Mouse (Mus musculus) hindbrain, embryonic 13.5 days (tissue): ENCODE results near the gene Tpgs1. TPM values are rescaled to one million over a fixed set of nuclear protein-coding genes. Genes with fewer than 3 reads are reported as not detected.

Experiments used
- ATAC-seq: fragments of 200-750 bp; cut with Nextera tagmentation; 2 replicates; pipeline ENCODE4 v1.8.0; 2017; ENCODE audit warnings: moderate TSS enrichment; ENCODE audit not compliant: low FRiP score
- H3K27ac ChIP-seq: fragments of 300-500 bp; sonication (generic); 2 replicates; pipeline ENCODE4 v1.5.1; 2015; ENCODE audit warnings: inconsistent platforms, mild to moderate bottlenecking, moderate library complexity
- H3K27me3 ChIP-seq: fragments of 300-500 bp; sonication (generic); 2 replicates; pipeline ENCODE4 v1.6.1; 2015; ENCODE audit warnings: mild to moderate bottlenecking, inconsistent platforms
- H3K36me3 ChIP-seq: fragments of 300-500 bp; sonication (generic); 2 replicates; pipeline ENCODE4 v1.6.1; 2015; ENCODE audit warnings: mild to moderate bottlenecking, inconsistent platforms
- H3K4me1 ChIP-seq: fragments of 300-500 bp; sonication (generic); replicated peaks from 2 replicates; pipeline ENCODE4 v1.6.1; 2015; ENCODE audit warnings: inconsistent platforms
- H3K4me2 ChIP-seq: fragments of 300-500 bp; sonication (generic); 2 replicates; pipeline ENCODE4 v1.6.1; 2015; ENCODE audit warnings: inconsistent platforms, mild to moderate bottlenecking, moderate library complexity
- H3K4me3 ChIP-seq: fragments of 300-500 bp; sonication (generic); 2 replicates; pipeline ENCODE4 v1.5.1; 2015; ENCODE audit warnings: mild to moderate bottlenecking, inconsistent platforms
- H3K9ac ChIP-seq: fragments of 300-500 bp; sonication (generic); 2 replicates; pipeline ENCODE4 v1.6.1; 2015; ENCODE audit warnings: mild to moderate bottlenecking, inconsistent platforms
- H3K9me3 ChIP-seq: fragments of 300-500 bp; sonication (generic); 2 replicates; pipeline ENCODE4 v1.6.1; 2016; ENCODE audit warnings: inconsistent platforms
- WGBS: fragments of 180-500 bp; shearing (Covaris S2); methylation state at CpG from one replicate; pipeline ENCODE4 v1.1.7; 2015; 5-methylcytosine and 5-hydroxymethylcytosine counted together
- polyA plus RNA-seq: library from polyadenylated mRNA; unstranded; fragments of >200 nt; fragmentation: Nextera tagmentation; extraction: Ambion mirVana; gene quantifications from 2 replicates; pipeline ENCODE4 v1.2.1, GENCODE M21; 2015

Gene Tpgs1
- polyA plus RNA-seq, 1 experiment from 2014 or later, result 86.5 TPM

DNA sequence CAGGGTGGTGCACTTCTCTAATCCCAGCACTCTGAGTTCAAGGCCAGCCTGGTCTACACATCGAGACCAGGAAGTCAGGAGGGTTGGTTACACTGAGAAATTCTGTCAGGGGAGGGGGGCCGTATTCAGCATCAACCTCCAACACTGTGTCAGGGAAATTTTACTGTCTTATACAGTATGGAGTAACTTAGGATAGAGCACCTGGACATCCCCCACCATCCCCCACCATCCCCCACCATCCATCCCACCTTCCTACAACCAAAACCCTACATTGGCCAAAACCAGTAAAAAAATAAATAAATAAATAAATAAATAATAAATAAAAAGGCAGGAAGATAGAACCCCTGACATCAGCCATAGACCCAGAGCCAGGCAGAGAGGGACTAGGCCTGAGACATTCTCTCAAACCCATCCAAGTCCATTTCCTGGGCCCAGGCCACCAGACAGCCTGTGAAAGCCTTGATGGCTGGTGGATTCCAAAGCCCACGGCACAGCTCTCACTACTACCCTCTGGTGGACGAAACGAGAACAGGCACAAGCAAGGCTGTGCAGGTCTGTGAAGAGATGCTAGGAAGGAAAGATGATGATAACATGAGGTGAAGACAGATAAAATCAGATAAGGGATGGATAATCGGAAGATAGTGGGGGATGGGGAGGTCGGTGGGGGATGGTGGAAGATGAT is 20.0 kb upstream of the Tpgs1 start:
- no peaks in the 10 kb centered on the region for H3K4me1 ChIP-seq
- 31% methylated on average over 7 of the region's 7 CpGs for WGBS
- peaks cover 13% of the 10 kb centered on the region for H3K27me3 ChIP-seq

DNA sequence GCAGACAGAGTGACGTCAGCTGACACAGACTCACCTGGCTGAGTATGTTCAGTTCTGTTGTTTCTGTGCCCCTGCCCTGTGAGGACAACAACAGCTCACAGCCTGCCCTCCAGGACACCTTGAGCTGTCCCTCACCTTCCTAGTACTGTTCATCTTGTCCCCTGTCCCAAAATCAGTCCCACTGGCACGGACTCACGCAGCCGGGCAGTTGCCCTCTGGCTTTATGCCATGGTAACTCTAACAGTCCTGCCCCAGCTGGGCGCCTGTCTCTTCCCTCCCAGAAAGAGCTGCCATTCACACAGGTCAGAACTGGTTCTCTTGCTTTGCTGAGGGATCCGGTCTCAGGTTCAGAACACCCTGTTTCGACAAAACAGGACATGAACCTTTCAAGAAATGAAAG is 16.4 kb upstream of the Tpgs1 start:
- H3K9me3 ChIP-seq, result no peaks in the 10 kb centered on the region
- no peak for ATAC-seq
- H3K36me3 ChIP-seq, result no peaks in the 10 kb centered on the region
- H3K27ac ChIP-seq, result no peak overlapping the region
- WGBS, result 91% methylated on average over 7 of the region's 7 CpGs
- H3K4me3 ChIP-seq, result no peak overlapping the region
- no peak overlapping the region for H3K9ac ChIP-seq
- no peak overlapping the region for H3K4me2 ChIP-seq
- H3K27me3 ChIP-seq, result peaks cover 13% of the 10 kb centered on the region
- H3K4me1 ChIP-seq, result peaks cover 10% of the 10 kb centered on the region

More for the DNA sequence above, 20.0 kb upstream of the Tpgs1 start:
- no peak overlapping the region for H3K4me2 ChIP-seq
- H3K9me3 ChIP-seq, result no peaks in the 10 kb centered on the region
- no peak overlapping the region for H3K4me3 ChIP-seq
- ATAC-seq, result peak; percentile 66
- no peaks in the 10 kb centered on the region for H3K36me3 ChIP-seq
- no peak overlapping the region for H3K9ac ChIP-seq
- no peak overlapping the region for H3K27ac ChIP-seq

DNA sequence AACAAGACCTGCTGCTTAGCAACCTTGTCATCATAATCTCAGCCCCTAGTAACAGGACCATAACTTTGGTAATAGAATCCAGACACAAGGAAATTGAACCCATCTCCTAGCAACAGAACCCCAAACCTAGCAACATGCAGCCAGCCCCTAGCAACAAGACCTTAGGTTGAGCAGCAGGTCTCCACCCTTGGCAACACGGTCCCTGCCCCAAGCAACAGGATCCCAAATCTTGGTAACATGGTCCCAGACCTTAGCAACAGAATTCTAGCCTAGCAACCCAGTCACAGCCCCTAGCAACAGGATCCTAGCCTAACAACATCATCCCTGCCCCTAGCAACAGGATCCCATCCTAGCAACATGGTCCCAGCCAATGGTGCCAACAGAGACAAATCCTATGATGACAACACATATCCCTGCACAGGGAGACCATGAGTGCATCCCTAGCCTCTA is 14.2 kb upstream of the Tpgs1 start:
- peak; percentile 79 for ATAC-seq
- H3K4me2 ChIP-seq, result no peak overlapping the region
- 19% methylated on average over 1 of the region's 1 CpGs for WGBS

DNA sequence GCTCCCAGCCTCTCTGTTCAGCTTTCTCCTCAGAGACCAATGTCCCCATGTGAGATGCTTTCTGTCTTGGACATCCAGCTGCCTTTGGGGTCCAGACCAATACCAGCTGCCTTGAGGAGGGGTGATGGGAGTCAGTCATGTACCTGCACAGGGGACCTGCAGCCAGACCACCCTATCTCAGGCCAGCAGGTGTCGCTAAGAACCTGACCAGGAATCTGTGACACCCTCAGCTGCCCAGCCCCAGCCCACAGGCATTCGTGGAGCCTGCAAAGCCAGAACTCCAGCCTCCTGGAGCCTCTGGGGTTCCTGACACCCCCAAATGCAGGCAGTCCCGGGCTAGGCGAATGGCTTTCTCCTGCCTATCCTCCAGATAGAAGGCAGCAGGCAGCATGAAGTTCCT is 10.3 kb upstream of the Tpgs1 start:
- WGBS, result 17% methylated on average over 4 of the region's 4 CpGs
- no peaks in the 10 kb centered on the region for H3K27me3 ChIP-seq
- no peaks in the 10 kb centered on the region for H3K36me3 ChIP-seq
- no peak for ATAC-seq
- H3K4me2 ChIP-seq, result no peak overlapping the region
- no peak overlapping the region for H3K9ac ChIP-seq
- no peaks in the 10 kb centered on the region for H3K9me3 ChIP-seq
- no peak overlapping the region for H3K27ac ChIP-seq
- H3K4me3 ChIP-seq, result no peak overlapping the region
- H3K4me1 ChIP-seq, result peaks cover 10% of the 10 kb centered on the region

More for the DNA sequence above, 14.2 kb upstream of the Tpgs1 start:
- H3K27me3 ChIP-seq, result peaks cover 13% of the 10 kb centered on the region
- H3K9me3 ChIP-seq, result no peaks in the 10 kb centered on the region
- H3K27ac ChIP-seq, result peak overlapping the region; percentile 67; the same call in 1 of the 2 replicates
- H3K9ac ChIP-seq, result no peak overlapping the region
- H3K4me1 ChIP-seq, result peaks cover 10% of the 10 kb centered on the region
- H3K36me3 ChIP-seq, result no peaks in the 10 kb centered on the region
- H3K4me3 ChIP-seq, result no peak overlapping the region

DNA sequence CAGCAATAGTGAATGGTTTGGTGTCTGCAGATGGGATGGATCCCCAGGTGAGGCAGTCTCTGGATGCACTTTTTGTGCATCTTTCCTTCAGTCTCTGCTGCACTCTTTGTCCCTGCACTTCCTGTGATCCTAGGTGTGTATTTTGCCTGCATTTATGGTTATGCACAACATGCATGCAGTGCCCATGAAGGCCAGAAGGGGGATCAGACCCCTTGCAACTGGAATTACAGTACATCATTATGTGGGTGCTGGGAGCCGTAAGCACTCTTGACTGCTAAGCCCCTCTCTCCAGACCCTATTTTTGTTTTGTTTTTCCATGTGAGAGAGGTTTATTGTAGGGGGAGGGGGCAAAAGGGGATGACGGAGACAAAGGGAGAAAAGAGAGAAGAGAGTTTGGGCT is 8.9 kb upstream of the Tpgs1 start:
- Histone ChIP-seq H3K27ac (no peak overlapping the region), H3K9me3 (no peaks in the 10 kb centered on the region), H3K9ac (no peak overlapping the region), H3K4me2 (no peak overlapping the region), H3K36me3 (no peaks in the 10 kb centered on the region), H3K4me3 (no peak overlapping the region), H3K27me3 (no peaks in the 10 kb centered on the region), H3K4me1 (peaks cover 6% of the 10 kb centered on the region)
- 86% methylated on average over 2 of the region's 2 CpGs for WGBS
- ATAC-seq, result no peak

DNA sequence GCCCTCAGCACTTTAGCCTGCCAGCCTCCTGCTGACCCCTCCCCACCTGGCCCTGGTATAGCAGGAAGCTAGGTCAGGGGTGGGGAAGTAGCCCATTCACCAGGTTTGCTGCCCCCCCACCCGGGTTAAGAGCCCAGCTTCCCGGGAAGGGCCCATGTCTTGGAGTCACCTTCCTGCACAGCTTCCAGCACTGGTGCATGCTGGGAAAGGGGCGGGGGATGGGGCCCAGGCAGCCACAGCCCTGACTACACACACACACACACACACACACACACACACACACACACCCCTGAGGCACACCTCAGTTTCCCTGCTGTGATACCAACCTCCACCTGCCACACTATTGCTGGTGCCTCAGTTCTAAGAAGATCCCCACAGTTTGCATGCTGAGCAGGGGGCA is 7.3 kb upstream of the Tpgs1 start:
- 0 out of 2 replicates have a peak, but pooled peaks cover 4% of the 10 kb centered on the region for H3K4me1 ChIP-seq
- H3K36me3 ChIP-seq, result no peaks in the 10 kb centered on the region
- no peak for ATAC-seq
- H3K9ac ChIP-seq, result no peak overlapping the region
- 52% methylated on average over 3 of the region's 3 CpGs for WGBS
- H3K4me3 ChIP-seq, result no peak overlapping the region
- no peak overlapping the region for H3K27ac ChIP-seq
- H3K4me2 ChIP-seq, result no peak overlapping the region
- H3K27me3 ChIP-seq, result no peaks in the 10 kb centered on the region
- no peaks in the 10 kb centered on the region for H3K9me3 ChIP-seq

DNA sequence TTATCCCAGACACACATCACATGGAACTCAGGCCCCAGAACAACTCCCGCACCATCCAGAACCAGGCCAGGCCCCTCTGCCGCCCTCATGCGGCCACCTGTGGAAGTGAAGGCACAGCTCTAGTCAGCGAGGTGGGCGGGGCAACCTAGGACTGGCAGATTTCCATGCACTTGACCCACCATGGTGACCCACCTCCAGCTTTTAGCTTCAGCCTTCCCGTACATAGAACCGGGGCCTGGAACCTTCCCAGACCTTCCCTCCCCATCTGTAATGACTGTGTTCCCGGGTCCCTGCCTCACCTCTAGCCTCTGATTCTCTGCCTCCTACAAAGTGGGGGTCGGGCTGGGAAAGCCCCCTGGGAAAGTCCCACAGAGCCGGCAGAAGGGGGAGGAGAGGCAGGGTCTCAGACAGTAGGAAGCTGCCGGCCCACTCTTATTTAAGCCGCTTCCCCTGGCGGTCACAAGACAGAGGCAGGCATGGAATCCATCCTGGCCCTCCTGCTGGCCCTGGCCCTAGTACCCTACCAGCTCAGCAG is 5.0 kb upstream of the Tpgs1 start, which contains the start of gene Madcam1:
Gene Madcam1, plus strand, starts transcription at position 429 of the 535 bp plus-strand sequence.
- no peak for ATAC-seq
- WGBS, result 13% methylated on average over 13 of the region's 13 CpGs
- H3K36me3 ChIP-seq, result no peaks in the 10 kb centered on the region
- peaks cover 12% of the 10 kb centered on the region for H3K4me1 ChIP-seq
- no peaks in the 10 kb centered on the region for H3K9me3 ChIP-seq
- H3K9ac ChIP-seq, result no peak within 1 kb of the TSS
- H3K4me3 ChIP-seq, result no peak within 1 kb of the TSS
- no peak within 1 kb of the TSS for H3K4me2 ChIP-seq
- no peak within 1 kb of the TSS for H3K27ac ChIP-seq
- no peaks in the 10 kb centered on the region for H3K27me3 ChIP-seq

DNA sequence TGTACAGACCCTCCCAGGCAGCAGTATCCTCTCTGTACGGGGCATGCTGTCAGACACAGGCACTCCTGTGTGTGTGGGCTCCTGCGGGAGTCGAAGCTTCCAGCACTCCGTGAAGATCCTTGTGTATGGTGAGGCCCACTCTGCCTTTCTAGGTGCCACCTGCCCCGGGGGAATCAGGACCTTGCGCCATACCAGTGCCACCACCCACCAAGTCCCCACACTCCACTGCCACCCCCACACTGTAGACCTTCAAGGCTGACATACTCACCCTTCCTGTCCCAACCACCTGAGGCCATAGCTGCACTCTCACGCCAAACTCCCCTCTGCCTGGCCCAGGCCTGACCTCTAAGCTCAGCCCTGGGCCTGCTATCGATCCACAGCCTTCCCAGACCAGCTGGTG is 4.1 kb upstream of the Tpgs1 start:
- no peaks in the 10 kb centered on the region for H3K27me3 ChIP-seq
- peaks cover 14% of the 10 kb centered on the region for H3K4me1 ChIP-seq
- 84% methylated on average over 8 of the region's 8 CpGs for WGBS

DNA sequence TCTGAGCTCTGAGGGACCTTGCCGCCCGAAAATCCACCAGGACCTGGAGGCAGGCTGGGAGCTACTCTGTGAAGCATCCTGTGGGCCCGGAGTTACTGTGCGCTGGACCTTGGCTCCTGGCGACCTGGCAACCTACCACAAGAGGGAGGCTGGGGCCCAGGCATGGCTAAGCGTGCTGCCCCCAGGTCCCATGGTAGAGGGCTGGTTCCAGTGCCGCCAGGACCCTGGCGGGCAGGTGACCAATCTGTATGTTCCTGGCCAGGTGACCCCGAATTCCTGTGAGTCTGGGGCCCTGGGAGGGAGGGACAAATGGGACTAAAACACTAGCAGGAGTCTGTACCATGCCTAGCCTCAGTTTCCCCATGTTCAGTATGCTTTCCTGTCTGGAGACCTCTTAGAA is 2.7 kb upstream of the Tpgs1 start:
- no peak for ATAC-seq
- Histone ChIP-seq H3K36me3 (no peaks in the 10 kb centered on the region), H3K9me3 (no peaks in the 10 kb centered on the region), H3K9ac (no peak overlapping the region), H3K27me3 (no peaks in the 10 kb centered on the region), H3K4me1 (peaks cover 28% of the 10 kb centered on the region), H3K4me3 (no peak overlapping the region), H3K27ac (no peak overlapping the region), H3K4me2 (no peak overlapping the region)
- WGBS, result 70% methylated on average over 9 of the region's 9 CpGs

More for the DNA sequence above, 4.1 kb upstream of the Tpgs1 start:
- Histone ChIP-seq H3K27ac (no peak overlapping the region), H3K36me3 (no peaks in the 10 kb centered on the region), H3K9me3 (no peaks in the 10 kb centered on the region), H3K9ac (no peak overlapping the region), H3K4me2 (no peak overlapping the region), H3K4me3 (no peak overlapping the region)
- no peak for ATAC-seq

DNA sequence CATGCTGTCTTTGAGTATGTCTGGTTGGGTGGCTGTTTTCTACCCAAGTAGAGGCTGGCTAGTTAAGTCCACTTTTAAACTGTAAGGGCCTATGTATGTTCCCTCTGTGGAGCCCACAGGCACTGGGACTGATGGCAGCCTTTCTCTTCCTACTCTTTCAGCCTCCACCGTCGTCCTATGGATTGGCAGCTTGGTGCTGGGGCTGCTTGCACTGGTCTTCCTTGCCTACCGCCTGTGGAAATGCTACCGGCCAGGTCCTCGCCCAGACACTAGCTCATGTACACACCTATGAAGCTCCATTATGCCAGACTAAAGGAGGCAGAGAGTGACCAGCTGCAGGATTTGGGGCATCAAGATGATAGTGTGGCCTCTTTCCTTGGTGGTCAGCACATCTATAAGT is 1.1 kb upstream of the Tpgs1 start:
- Histone ChIP-seq H3K27ac (peak overlapping the region; percentile 98), H3K4me1 (peaks cover 35% of the 10 kb centered on the region), H3K4me3 (peak overlapping the region; percentile 88), H3K4me2 (peak overlapping the region; percentile 97), H3K9ac (peak overlapping the region; percentile 94; the same call in 1 of the 2 replicates), H3K9me3 (no peaks in the 10 kb centered on the region), H3K36me3 (peaks cover 10% of the 10 kb centered on the region), H3K27me3 (no peaks in the 10 kb centered on the region)
- 78% methylated on average over 5 of the region's 5 CpGs for WGBS
- no peak for ATAC-seq

DNA sequence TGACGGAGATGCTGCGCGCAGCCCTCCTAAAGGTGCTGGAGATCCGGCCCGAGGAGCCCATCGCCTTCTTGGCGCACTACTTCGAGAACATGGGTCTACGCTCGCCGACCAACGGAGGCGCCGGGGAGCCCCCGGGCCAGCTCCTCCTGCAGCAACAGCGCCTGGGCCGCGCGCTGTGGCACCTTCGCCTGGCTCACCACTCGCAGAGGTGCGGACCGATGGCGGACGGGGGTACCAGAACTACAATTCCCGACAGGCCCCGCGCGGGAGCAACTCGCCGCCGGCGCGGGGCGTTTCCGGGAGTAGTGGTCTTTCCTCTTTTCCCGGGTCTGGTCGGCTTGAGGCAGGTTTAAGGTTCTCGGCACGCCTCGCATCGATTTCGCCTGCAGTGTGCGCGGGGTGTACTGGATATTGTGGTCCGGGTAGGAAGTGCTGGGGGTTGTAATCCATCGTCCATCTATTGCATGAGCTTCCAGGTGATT is 448 bp downstream of the Tpgs1 start:
- H3K4me1 ChIP-seq, result peaks cover 31% of the 10 kb centered on the region
- H3K27me3 ChIP-seq, result no peaks in the 10 kb centered on the region
- peak overlapping the region; percentile 94 for H3K9ac ChIP-seq
- 0% methylated on average over 47 of the region's 47 CpGs for WGBS
- H3K27ac ChIP-seq, result peak overlapping the region; percentile 98
- H3K4me2 ChIP-seq, result peak overlapping the region; percentile 97
- peak; percentile 70 for ATAC-seq
- H3K4me3 ChIP-seq, result peak overlapping the region; percentile 88
- peaks cover 21% of the 10 kb centered on the region for H3K36me3 ChIP-seq
- no peaks in the 10 kb centered on the region for H3K9me3 ChIP-seq

DNA sequence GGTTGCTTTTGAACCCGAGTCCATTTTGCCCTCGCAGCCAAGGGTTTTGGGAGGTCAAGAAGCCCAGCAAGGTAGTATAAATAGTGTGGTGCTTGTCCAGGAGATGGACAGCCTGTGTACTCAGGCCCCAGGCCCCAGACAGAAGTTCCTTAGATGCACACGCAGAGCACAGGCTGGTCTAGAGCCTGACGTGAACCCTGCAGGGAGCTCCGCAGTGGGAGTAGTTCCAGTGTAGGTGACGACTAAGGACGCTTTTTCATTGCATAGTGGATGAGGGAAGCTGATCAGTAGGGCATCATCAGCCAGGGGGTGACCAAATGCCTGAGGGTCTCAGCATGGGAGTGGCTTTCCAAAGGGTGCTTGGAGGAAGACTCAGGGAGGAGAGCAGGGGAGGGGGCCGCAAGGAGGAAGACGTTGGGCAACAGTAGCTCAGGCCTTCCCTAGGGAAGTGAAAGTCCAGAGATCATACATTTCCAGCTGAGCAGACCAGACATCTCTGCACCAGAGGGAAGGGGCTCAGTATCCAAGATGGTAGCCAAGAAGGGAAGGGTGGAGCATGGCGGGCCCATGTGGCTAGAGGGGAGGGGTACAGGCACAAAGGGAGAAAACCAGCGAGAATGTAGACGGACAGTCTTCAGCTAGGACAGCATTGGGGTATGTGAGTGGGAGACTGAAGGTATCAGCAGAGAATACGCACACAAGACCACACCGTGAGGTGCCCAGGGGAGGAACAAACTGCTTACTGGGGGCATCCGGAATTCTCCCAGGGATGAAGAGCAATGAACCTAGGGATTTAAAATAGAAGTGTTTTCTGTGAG is 1.1 kb downstream of the Tpgs1 start:
- H3K4me1 ChIP-seq, result peaks cover 31% of the 10 kb centered on the region
- peak overlapping the region; percentile 94 for H3K9ac ChIP-seq
- peak overlapping the region; percentile 88 for H3K4me3 ChIP-seq
- H3K27me3 ChIP-seq, result no peaks in the 10 kb centered on the region
- peak; percentile 35 for ATAC-seq
- H3K36me3 ChIP-seq, result peaks cover 23% of the 10 kb centered on the region
- 35% methylated on average over 15 of the region's 15 CpGs for WGBS
- H3K27ac ChIP-seq, result peak overlapping the region; percentile 98
- peak overlapping the region; percentile 97 for H3K4me2 ChIP-seq
- no peaks in the 10 kb centered on the region for H3K9me3 ChIP-seq
